Mouse (Mus musculus): ENCODE data around the gene Atxn2. TPM values are rescaled to one million over a fixed set of nuclear protein-coding genes. Genes with fewer than 3 reads are reported as not detected.

Gene Atxn2
- polyA plus RNA-seq, 1 experiment: 111 TPM

DNA sequence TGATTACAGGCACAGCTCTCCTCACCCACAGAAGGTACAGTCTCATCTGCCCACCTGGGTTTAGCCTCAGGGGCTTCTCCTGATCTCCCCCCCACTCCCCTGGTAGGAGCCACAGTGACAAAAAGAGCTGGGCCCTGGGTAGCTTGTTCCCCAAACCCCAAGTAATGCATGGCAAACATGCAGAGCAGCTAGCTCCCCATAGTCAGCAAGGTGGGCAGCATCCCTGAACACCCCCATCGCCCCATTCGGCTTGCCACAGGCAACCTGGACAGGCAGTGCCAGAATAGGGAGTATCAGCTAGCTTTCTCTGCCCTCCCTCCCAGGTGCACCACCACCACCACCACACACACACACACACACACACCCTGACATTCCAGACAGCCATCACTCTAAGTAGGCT, 122.0 kb downstream of the Atxn2 start:
- H3K4me3 ChIP-seq (ENCODE audit: insufficient read depth, low read depth, low read length): peak overlapping the region; percentile 20
- no peak for DNase-seq
- H3K27me3 ChIP-seq (replicated peaks; ENCODE audit: control insufficient read depth, insufficient read depth, low read length): no peaks in the 10 kb centered on the region
- WGBS: 62% methylated on average over 2 of the region's 2 CpGs
- peaks cover 9% of the 10 kb centered on the region; the same call in 1 of the 2 replicates for H3K4me1 ChIP-seq (ENCODE audit: control insufficient read depth, insufficient read depth, low read length)
- no peaks in the 10 kb centered on the region; the same call in 1 of the 2 replicates for H3K36me3 ChIP-seq (ENCODE audit: control insufficient read depth, insufficient read depth, low read length)
- TF ChIP-seq CTCF (conservative IDR thresholded peaks at IDR 0.05; ENCODE audit: insufficient read depth, insufficient read length, low read depth, low read length) (no peak), POLR2A (IDR thresholded peaks at IDR 0.05; ENCODE audit: low read depth, low read length) (no peak)
- peak overlapping the region; percentile 67 for H3K27ac ChIP-seq (ENCODE audit: insufficient read depth, low read depth, low read length)

DNA sequence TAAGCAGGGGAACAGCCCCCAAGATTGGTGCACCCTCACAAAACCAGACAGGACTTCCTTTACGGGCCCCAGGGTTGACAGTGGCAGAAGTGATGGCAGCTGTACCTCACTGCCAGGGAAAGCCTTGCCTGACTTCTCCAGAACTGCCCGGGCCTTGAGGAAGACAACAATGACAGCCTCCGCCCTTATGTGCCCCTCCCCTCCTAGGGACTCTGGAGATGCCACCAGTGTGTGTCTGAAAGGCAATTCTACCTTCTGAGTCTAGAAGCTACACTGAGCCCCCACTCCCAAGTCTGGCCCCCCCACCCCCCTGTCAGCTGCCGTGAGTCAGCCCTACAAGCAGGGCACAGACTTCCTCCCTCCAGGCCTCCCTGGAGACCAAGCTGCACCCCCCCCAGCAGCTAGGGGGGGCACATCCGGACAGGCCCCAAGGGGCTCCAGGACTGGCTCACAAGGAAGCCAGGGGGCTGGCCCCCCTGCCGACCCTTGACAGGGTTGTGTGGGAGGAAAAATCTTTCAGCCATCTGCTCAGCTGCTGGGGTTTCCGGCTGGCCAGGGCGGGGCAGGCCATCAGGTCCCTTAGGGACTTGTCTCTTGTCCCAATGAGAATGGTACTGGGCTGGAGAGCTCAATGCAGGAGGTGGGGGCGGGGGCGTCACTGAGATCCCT, 122.6 kb downstream of the Atxn2 start:
- peaks cover 9% of the 10 kb centered on the region; the same call in 1 of the 2 replicates for H3K4me1 ChIP-seq (ENCODE audit: control insufficient read depth, insufficient read depth, low read length)
- H3K27ac ChIP-seq (ENCODE audit: insufficient read depth, low read depth, low read length): peak overlapping the region; percentile 67
- no peaks in the 10 kb centered on the region for H3K27me3 ChIP-seq (replicated peaks; ENCODE audit: control insufficient read depth, insufficient read depth, low read length)
- H3K36me3 ChIP-seq (ENCODE audit: control insufficient read depth, insufficient read depth, low read length): no peaks in the 10 kb centered on the region
- H3K4me3 ChIP-seq (ENCODE audit: insufficient read depth, low read depth, low read length): peak overlapping the region; percentile 91
- WGBS: 39% methylated on average over 10 of the region's 10 CpGs
- TF ChIP-seq POLR2A (IDR thresholded peaks at IDR 0.05; ENCODE audit: low read depth, low read length) (no peak), CTCF (conservative IDR thresholded peaks at IDR 0.05; ENCODE audit: insufficient read depth, insufficient read length, low read depth, low read length) (no peak)
- DNase-seq: peak; percentile 93

DNA sequence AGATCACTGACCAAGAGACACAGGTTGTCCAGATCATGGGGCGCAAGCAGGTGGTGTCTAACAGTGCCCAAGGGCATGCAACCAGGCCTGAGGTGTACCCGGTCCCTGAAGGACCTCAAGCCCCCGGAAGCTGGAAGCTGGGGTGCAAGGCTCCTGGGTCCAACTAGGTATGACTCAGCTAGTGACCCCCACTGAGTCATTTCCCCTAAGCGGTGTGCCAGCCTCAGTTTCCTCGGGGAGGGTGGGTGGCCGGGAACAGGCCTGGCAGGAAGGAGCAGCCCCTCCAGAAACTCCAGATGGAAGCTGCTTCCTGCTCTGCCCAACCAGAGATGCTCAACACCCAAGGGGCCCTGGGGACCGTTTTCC, 123.1 kb downstream of the Atxn2 start:
- Histone ChIP-seq H3K4me3 (ENCODE audit: insufficient read depth, low read depth, low read length) (peak overlapping the region; percentile 91), H3K27me3 (replicated peaks; ENCODE audit: control insufficient read depth, insufficient read depth, low read length) (no peaks in the 10 kb centered on the region)
- 52% methylated on average over 7 of the region's 7 CpGs for WGBS

DNA sequence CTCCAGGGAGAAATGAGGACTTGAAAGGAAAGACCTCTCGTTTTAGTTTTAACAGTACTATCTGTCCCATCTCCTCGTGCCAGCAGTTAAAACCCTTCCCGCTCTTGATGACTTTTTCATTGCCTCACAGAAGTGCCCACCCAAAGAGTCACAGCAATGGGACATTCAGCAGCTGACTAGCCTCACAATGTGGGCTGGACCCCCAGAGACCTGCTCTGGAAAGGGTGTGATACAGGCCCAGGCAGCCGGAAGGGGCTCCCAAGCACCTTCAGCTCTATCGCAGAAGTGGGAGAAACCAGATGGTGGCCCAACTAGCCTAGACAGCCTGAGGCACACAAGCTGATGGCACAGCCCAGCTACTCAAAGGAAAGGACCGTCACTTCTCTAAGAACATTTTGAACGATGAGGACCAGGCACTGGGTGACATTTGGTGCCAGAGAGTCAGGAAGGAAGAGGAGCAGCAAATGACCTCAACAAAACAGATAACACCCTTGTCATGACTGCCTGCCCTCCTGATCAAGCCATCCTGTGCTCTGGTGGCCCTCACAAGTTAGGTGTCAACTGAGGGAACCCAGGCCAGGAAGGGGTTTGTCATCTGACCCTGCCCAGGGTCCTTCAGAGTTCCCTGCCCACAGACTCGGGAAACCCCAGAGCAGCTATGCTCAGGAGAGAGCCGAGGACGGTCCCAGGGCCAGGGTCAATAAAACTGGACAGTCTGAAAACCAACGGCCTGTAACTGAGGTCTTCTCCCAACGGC, 124.0 kb downstream of the Atxn2 start:
- peak; percentile 62 for DNase-seq
- Histone ChIP-seq H3K27me3 (replicated peaks; ENCODE audit: control insufficient read depth, insufficient read depth, low read length) (no peaks in the 10 kb centered on the region), H3K27ac (ENCODE audit: insufficient read depth, low read depth, low read length) (peak overlapping the region; percentile 6), H3K4me1 (ENCODE audit: control insufficient read depth, insufficient read depth, low read length) (peaks cover 14% of the 10 kb centered on the region; the same call in 1 of the 2 replicates), H3K36me3 (ENCODE audit: control insufficient read depth, insufficient read depth, low read length) (no peaks in the 10 kb centered on the region), H3K4me3 (ENCODE audit: insufficient read depth, low read depth, low read length) (peak overlapping the region; percentile 91)
- TF ChIP-seq POLR2A (IDR thresholded peaks at IDR 0.05; ENCODE audit: low read depth, low read length): no peak
- TF ChIP-seq CTCF (conservative IDR thresholded peaks at IDR 0.05; ENCODE audit: insufficient read depth, insufficient read length, low read depth, low read length): no peak
- 28% methylated on average over 12 of the region's 12 CpGs for WGBS

More for the DNA sequence above, 123.1 kb downstream of the Atxn2 start:
- TF ChIP-seq POLR2A (IDR thresholded peaks at IDR 0.05; ENCODE audit: low read depth, low read length): no peak
- no peak for TF ChIP-seq CTCF (conservative IDR thresholded peaks at IDR 0.05; ENCODE audit: insufficient read depth, insufficient read length, low read depth, low read length)
- Histone ChIP-seq H3K27ac (ENCODE audit: insufficient read depth, low read depth, low read length) (peak overlapping the region; percentile 41), H3K4me1 (ENCODE audit: control insufficient read depth, insufficient read depth, low read length) (peaks cover 11% of the 10 kb centered on the region; the same call in 1 of the 2 replicates), H3K36me3 (ENCODE audit: control insufficient read depth, insufficient read depth, low read length) (no peaks in the 10 kb centered on the region)
- DNase-seq: no peak

DNA sequence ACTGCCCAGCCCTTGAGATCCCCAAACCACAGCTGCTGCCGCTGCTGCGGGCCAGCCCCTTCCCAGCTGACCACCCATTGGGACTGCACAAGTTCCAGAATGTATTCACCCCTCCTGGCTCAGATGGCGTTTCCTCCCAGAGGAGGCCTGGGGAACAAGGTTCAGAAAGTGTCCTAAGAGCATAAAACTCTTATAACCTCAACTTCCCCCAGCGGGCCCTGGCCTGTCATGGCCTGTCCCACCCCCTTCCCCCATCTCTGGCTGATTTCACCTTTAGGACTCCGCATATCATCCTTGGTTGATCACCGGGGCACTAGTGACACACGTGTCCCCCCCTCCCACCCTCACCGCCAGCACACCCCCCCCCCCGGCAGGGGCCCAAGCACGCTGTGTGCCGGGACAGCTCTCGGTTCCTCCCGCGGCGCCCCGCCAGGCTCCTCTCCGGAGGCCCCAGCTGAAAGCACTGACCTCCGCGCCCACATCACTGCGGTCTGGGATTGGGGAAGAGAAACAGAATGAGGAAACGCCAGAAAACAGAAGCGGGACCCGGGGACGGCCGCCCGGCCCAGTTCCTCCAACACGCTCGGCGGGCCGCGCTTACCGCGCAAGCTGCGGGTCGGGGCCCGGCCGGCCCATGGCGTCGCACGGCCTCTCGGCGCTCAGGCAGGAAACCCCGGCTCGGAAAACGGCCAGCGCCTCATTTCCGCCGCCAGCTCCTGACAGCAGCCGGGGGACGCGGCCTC, 125.0 kb downstream of the Atxn2 start:
- H3K27ac ChIP-seq (ENCODE audit: insufficient read depth, low read depth, low read length): peak overlapping the region; percentile 91
- WGBS: under 1% methylated on average over 51 of the region's 51 CpGs
- DNase-seq: no peak
- no peaks in the 10 kb centered on the region for H3K36me3 ChIP-seq (ENCODE audit: control insufficient read depth, insufficient read depth, low read length)
- no peak for TF ChIP-seq POLR2A (IDR thresholded peaks at IDR 0.05; ENCODE audit: low read depth, low read length)
- no peak for TF ChIP-seq CTCF (conservative IDR thresholded peaks at IDR 0.05; ENCODE audit: insufficient read depth, insufficient read length, low read depth, low read length)
- H3K27me3 ChIP-seq (replicated peaks; ENCODE audit: control insufficient read depth, insufficient read depth, low read length): no peaks in the 10 kb centered on the region
- H3K4me1 ChIP-seq (ENCODE audit: control insufficient read depth, insufficient read depth, low read length): peaks cover 14% of the 10 kb centered on the region; the same call in 1 of the 2 replicates
- H3K4me3 ChIP-seq (ENCODE audit: insufficient read depth, low read depth, low read length): peak overlapping the region; percentile 91

DNA sequence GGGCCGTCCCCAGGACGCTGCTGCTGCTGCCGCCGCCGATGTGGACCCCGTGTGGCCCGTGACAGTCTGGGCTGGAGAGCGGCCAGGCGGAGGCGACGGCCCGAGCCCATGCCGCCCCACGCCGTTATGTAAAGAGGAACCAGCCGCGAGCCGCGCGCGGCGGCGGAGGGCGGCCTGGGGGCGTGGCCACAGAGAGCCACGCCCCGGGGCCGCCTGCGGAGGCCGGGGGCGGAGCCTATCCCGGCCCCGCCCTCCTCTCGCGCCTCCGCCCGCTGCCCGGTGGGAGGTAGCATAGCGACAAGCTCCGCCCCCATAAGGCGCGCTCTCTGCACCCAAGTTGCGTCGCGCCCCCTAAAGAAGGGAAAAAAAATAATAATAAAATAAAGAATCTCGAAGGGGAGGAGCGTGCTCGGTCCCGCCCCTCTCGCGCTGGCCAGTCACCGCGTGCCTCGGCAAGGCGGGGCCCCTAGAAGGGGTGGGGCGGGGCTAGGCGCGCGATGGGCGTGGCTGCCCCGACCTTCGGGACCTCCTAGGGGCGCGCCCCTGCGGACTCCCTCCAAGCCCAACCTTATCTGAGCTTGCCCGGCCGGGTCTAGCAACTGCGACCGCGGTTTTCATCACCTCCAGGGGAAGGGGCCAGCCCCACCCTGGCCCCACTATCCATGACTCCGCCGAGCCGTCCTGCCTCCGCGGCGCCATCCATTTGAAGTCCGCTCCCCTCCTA, 125.7 kb downstream of the Atxn2 start:
- Histone ChIP-seq H3K27me3 (replicated peaks; ENCODE audit: control insufficient read depth, insufficient read depth, low read length) (no peaks in the 10 kb centered on the region), H3K27ac (ENCODE audit: insufficient read depth, low read depth, low read length) (peak overlapping the region; percentile 91), H3K4me1 (ENCODE audit: control insufficient read depth, insufficient read depth, low read length) (peaks cover 14% of the 10 kb centered on the region; the same call in 1 of the 2 replicates), H3K4me3 (ENCODE audit: insufficient read depth, low read depth, low read length) (peak overlapping the region; percentile 91), H3K36me3 (ENCODE audit: control insufficient read depth, insufficient read depth, low read length) (no peaks in the 10 kb centered on the region)
- TF ChIP-seq CTCF (conservative IDR thresholded peaks at IDR 0.05; ENCODE audit: insufficient read depth, insufficient read length, low read depth, low read length): no peak
- peak; percentile 86 for TF ChIP-seq POLR2A (IDR thresholded peaks at IDR 0.05; ENCODE audit: low read depth, low read length)
- peak; percentile 96 for DNase-seq
- under 1% methylated on average over 75 of the region's 77 CpGs for WGBS

Measured in kidney, adult 2 months (tissue).